In the genomic region with DNA sequence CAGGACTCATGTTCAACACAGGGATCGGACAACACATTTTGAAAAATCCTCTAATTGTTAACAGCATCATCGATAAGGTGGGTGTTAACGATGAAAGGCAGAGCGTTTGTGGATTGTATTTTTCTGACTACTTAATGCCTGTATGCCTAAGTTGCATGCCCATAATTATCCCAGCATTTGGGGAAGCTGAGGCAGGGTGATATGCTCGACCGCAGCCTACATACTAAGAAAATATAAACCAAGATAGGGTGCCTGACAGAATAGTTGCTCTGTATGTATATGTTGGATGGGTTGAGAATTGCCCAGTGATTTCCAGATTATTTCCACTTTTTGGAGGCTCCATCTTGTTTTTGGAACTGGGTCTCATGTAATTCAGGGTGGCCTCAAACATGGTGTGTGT, we compare ENCODE assay signal across 8 mouse cellular contexts. TPM values are rescaled to one million over a fixed set of nuclear protein-coding genes. Genes with fewer than 3 reads are reported as not detected.
DNase-seq lines count a peak whose midpoint lies in the region; ATAC-seq and TF ChIP-seq lines count a peak whose summit lies in the region.

No protein-coding gene starts in this region.

- H3ac ChIP-seq in C2C12 (ENCODE audit: control insufficient read depth, insufficient read length, low read depth) = peak overlapping the region; percentile 95

- H3K9ac ChIP-seq in forebrain, embryonic 15.5 days (replicated peaks) = peak overlapping the region; percentile 78
- peak overlapping the region; percentile 94 for H3K9ac ChIP-seq in liver, embryonic 14.5 days (replicated peaks)

- H3K9me3 ChIP-seq in forebrain, embryonic 15.5 days = no peaks in the 10 kb centered on the region
- no peaks in the 10 kb centered on the region for H3K9me3 ChIP-seq in liver, embryonic 14.5 days (ENCODE audit: control insufficient read depth, low read length)

- DNase-seq in heart, adult 11 months = peak; percentile 85
- DNase-seq in heart, adult 8-10 months (ENCODE audit: low spot score) = no peak
- no peak for DNase-seq in liver, embryonic 14.5 days (ENCODE audit: low read depth in 3 of 3, low spot score in 3 of 3)
- DNase-seq in frontal cortex, postnatal 25 days (ENCODE audit: low spot score in 2 of 2) = no peak
- no peak for DNase-seq in left cerebral cortex, postnatal 36 days (ENCODE audit: low spot score in 2 of 2)

- peak overlapping the region; percentile 86 for H3K4me3 ChIP-seq in C2C12 (ENCODE audit: insufficient read depth, poor library complexity, severe bottlenecking)
- H3K4me3 ChIP-seq in forebrain, embryonic 15.5 days = peak overlapping the region; percentile 68
- H3K4me3 ChIP-seq in liver, embryonic 14.5 days (ENCODE audit: insufficient read depth in 1 of 2, low read depth in 2 of 2, low read length in 2 of 2) = peak overlapping the region; percentile 67 to 99

- peak overlapping the region; percentile 82; the same call in 1 of the 2 replicates for H3K27ac ChIP-seq in forebrain, embryonic 15.5 days (replicated peaks)
- H3K27ac ChIP-seq in liver, embryonic 14.5 days = no peak overlapping the region; the same call in 1 of the 2 replicates

- H3K27me3 ChIP-seq in C2C12 (ENCODE audit: control insufficient read depth, insufficient read depth, insufficient read length) = no peaks in the 10 kb centered on the region
- no peaks in the 10 kb centered on the region for H3K27me3 ChIP-seq in forebrain, embryonic 15.5 days
- no peaks in the 10 kb centered on the region for H3K27me3 ChIP-seq in liver, embryonic 14.5 days (ENCODE audit: control insufficient read depth, insufficient read depth, low read length)

- peaks cover 37% of the 10 kb centered on the region for H3K36me3 ChIP-seq in C2C12 (ENCODE audit: control insufficient read depth, insufficient read depth)
- H3K36me3 ChIP-seq in forebrain, embryonic 15.5 days = peaks cover 23% of the 10 kb centered on the region
- H3K36me3 ChIP-seq in liver, embryonic 14.5 days (replicated peaks; ENCODE audit: control insufficient read depth, insufficient read depth, low read depth) = peaks cover 28% of the 10 kb centered on the region

- peak overlapping the region; percentile 60 for H3K4me2 ChIP-seq in forebrain, embryonic 15.5 days (replicated peaks)
- peak overlapping the region; percentile 86 for H3K4me2 ChIP-seq in liver, embryonic 14.5 days (ENCODE audit: low read depth)

- H3K79me2 ChIP-seq in C2C12 (ENCODE audit: control insufficient read depth, insufficient read depth) = peaks cover 33% of the 10 kb centered on the region

- 4% methylated on average over 6 of the region's 6 CpGs for WGBS in forebrain, embryonic 15.5 days
- 1% methylated on average over 6 of the region's 6 CpGs for WGBS in liver, embryonic 14.5 days (ENCODE audit: insufficient replicate concordance)

- TF ChIP-seq CTCF in C2C12 (IDR thresholded peaks at IDR 0.05; ENCODE audit: control insufficient read depth, insufficient read depth, insufficient read length) = no peak
- TF ChIP-seq CTCF in liver, embryonic 14.5 days (IDR thresholded peaks at IDR 0.05; ENCODE audit: low read depth) = no peak

- TF ChIP-seq EP300 in liver, embryonic 14.5 days (IDR thresholded peaks at IDR 0.05; ENCODE audit: low read depth) = no peak

- H3K79me3 ChIP-seq in C2C12 (ENCODE audit: low read depth) = peaks cover 23% of the 10 kb centered on the region

- intact Hi-C loops in left cerebral cortex, postnatal 36 days (cut with DNase I) = no loop called here

- peaks cover 23% of the 10 kb centered on the region for H3K4me1 ChIP-seq in forebrain, embryonic 15.5 days
- H3K4me1 ChIP-seq in liver, embryonic 14.5 days (replicated peaks; ENCODE audit: control insufficient read depth in 2 of 2, insufficient read depth in 2 of 2, low read length in 1 of 2) = peaks cover 2 to 9% of the 10 kb centered on the region in 2 experiments

- ATAC-seq in forebrain, embryonic 15.5 days (replicated peaks) = no peak
- peak; percentile 0; the same call in 1 of the 2 replicates for ATAC-seq in liver, embryonic 14.5 days (ENCODE audit: insufficient read depth)
- ATAC-seq in activated CD4-positive, CD25-positive, alpha-beta regulatory T cell, adult 4 months = no peak

TF ChIP-seq in C2C12, 6 proteins besides CTCF, POLR2A, EP300 and RAD21:
- no peak for TF ChIP-seq MYOG (IDR thresholded peaks at IDR 0.05; ENCODE audit: control insufficient read depth, extremely low read depth, insufficient read length)
- no peak for TF ChIP-seq CEBPB (IDR thresholded peaks at IDR 0.05; ENCODE audit: low read depth)
- no peak for TF ChIP-seq MAX (IDR thresholded peaks at IDR 0.05)
- no peak for TF ChIP-seq USF1 (IDR thresholded peaks at IDR 0.05; ENCODE audit: low read depth)
- TF ChIP-seq MYOD1 (IDR thresholded peaks at IDR 0.05; ENCODE audit: control insufficient read depth, insufficient read length, low read depth) = no peak
- TF ChIP-seq FOSL1 (IDR thresholded peaks at IDR 0.05; ENCODE audit: insufficient read depth, low read length, poor library complexity, severe bottlenecking) = no peak
TF ChIP-seq in C2C12: peak in this region for 0.

RNA-seq across cellular contexts. Expression of gene Dimt1, which starts 0.7 kb away (rescaled TPM):
- 1 to 10 TPM; 5.7 to 7.8 (median 6.7) TPM for total RNA-seq in heart, adult 8-10 months (2022)
- polyA plus RNA-seq in C2C12 (2012; fragmentation: generic; extraction: Trizol) = 15.8 TPM
- polyA plus RNA-seq in forebrain, embryonic 15.5 days (2015; fragmentation: Nextera tagmentation; extraction: Ambion mirVana) = 42.4 and 43.4 TPM in 2 replicates
- 7.6 and 9.2 TPM in 2 replicates for polyA plus RNA-seq in liver, embryonic 14.5 days (2012; rRNA removed)
- polyA plus RNA-seq in liver, embryonic 14.5 days (2014; fragmentation: Nextera tagmentation; extraction: Ambion mirVana) = 18.6 and 19.5 TPM in 2 replicates
- 10 to 100 TPM; 16.2 to 21.3 TPM for total RNA-seq in left cerebral cortex, postnatal 36 days (2021)
- 10 to 100 TPM; 25.5 to 34.2 TPM for polyA plus RNA-seq in activated CD4-positive, CD25-positive, alpha-beta regulatory T cell, adult 4 months (2017; shearing (Covaris generic))

RNA-seq across cellular contexts. Expression of gene Ipo11, which starts 10.8 kb away (rescaled TPM):
- total RNA-seq in heart, adult 8-10 months (2022) = 10 to 100 TPM; 23.9 to 26.6 (median 24.9) TPM
- 14.3 TPM for polyA plus RNA-seq in C2C12 (2012; fragmentation: generic; extraction: Trizol)
- polyA plus RNA-seq in forebrain, embryonic 15.5 days (2015; fragmentation: Nextera tagmentation; extraction: Ambion mirVana) = 41.1 and 43.4 TPM in 2 replicates
- polyA plus RNA-seq in liver, embryonic 14.5 days (2012; rRNA removed) = 12.2 and 15.3 TPM in 2 replicates
- 35.2 and 36.8 TPM in 2 replicates for polyA plus RNA-seq in liver, embryonic 14.5 days (2014; fragmentation: Nextera tagmentation; extraction: Ambion mirVana)
- total RNA-seq in left cerebral cortex, postnatal 36 days (2021) = 10 to 100 TPM; 52.2 to 58.7 TPM
- 10 to 100 TPM; 24.2 to 36.6 TPM for polyA plus RNA-seq in activated CD4-positive, CD25-positive, alpha-beta regulatory T cell, adult 4 months (2017; shearing (Covaris generic))
